Mouse (Mus musculus) left cerebral cortex, adult 2 months (tissue): Measurements from ENCODE around the gene Parp11. TPM values are rescaled to one million over a fixed set of nuclear protein-coding genes. Genes with fewer than 3 reads are reported as not detected.

Source experiments
- DNase-seq, 2 experiments: peaks; one replicate each; pipeline ENCODE4 v3.0.0; 2021 to 2022; ENCODE audit warnings: low spot score in 2 of 2, mixed read lengths in 1 of 2; ENCODE audit errors: extremely low spot score in 1 of 2
- H3K27ac ChIP-seq: fragments of 200-600 bp; 2 replicates; pipeline ENCODE4 v1.8.1; 2022
- H3K4me3 ChIP-seq: fragments of 200-600 bp; 2 replicates; pipeline ENCODE4 v1.8.1; 2022
- CTCF ChIP-seq: fragments of 200-600 bp; IDR thresholded peaks from 2 replicates; pipeline ENCODE4 v1.8.1; 2022; ENCODE audit warnings: antibody characterized with exemption, mild to moderate bottlenecking, moderate library complexity
- intact Hi-C: fragments of 180-260 bp; cut with DNase I; formaldehyde crosslinking; loops from one replicate; pipeline ENCODE4 v1.15.1; 2025
- total RNA-seq, 2 experiments: library from RNA; stranded (reverse); gene quantifications; 2 replicates each; pipeline ENCODE4 v1.2.3; 2021

Gene Parp11
- total RNA-seq, 2 experiments from 2014 or later, result 32.8 to 34.7 TPM

DNA sequence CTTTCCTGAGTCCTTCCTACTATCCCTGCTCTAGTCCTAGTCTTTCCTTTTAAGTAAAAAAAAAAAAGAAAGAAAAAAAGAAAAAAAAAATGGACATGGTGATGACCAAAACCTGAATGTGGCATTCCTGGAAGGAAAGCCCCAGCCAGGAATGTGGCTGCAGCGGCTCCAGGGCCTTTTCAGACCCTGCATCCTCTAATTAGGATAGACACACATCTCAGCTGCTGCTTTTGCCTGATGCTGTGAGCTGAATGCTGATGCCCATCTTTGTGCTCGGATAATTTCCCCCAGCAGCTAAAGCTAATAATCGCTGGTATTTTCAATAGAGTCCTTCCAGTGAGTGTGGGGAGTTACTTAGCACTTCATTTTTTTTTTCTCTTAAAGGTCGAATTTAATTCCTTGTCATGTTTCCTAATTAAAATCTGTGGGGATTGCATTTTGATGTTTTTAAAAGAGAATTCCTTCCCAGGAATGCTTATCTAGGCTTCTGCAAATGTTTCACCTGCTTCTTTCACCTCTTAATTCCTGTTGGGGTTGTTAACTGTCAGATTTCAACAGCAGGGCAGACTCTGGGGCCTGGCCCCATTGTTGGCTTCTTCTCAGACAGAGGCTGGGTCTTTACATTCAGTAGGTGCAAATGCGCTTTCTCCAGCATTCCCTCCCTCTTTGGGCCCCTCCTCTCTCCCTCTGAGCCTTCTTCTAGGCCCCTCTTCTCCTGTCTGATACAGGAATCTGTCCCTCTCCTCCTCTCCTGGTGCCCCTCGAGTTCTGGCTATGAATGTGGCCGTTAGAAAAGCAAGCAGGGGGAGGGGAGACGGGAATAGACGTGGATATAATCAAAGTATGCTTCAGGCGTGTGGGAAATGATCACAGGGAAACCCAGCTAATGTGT is 3.1 kb downstream of the Parp11 start:
- Histone ChIP-seq H3K4me3 (no peak overlapping the region), H3K27ac (no peak overlapping the region)
- intact Hi-C loops, result no loop called here
- TF ChIP-seq CTCF, result no peak
- no peak for DNase-seq

- intact Hi-C loops, result no loop called here
- peak; percentile 91 for DNase-seq
- no peak; the same call in 1 of the 2 replicates for TF ChIP-seq CTCF
- Histone ChIP-seq H3K4me3 (peak overlapping the region; percentile 96), H3K27ac (peak overlapping the region; percentile 96)
Observed at GRCm38 (mm10) chr6:127453407-127454343, 7.0 kb downstream of the Parp11 start.

DNA sequence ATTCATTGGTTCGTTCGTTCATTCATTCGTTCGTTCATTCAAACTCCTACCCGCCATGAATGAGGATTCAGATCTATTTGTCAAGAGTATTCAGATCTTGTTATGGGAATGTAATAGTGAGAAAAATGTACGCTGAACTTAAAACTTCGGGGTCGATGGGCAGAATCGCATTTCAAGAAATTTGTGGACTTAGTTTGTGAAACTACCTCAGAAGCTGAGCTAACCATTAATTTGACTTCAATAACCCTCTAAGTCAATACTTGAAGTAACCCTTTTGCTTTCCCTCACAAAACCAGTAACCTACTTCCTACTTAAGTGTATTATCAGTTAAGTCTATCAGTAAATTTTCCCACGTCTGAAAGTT is 7.7 kb downstream of the Parp11 start:
- intact Hi-C loops, result no loop called here
- DNase-seq, result no peak
- no peak overlapping the region; the same call in 1 of the 2 replicates for H3K27ac ChIP-seq

DNA sequence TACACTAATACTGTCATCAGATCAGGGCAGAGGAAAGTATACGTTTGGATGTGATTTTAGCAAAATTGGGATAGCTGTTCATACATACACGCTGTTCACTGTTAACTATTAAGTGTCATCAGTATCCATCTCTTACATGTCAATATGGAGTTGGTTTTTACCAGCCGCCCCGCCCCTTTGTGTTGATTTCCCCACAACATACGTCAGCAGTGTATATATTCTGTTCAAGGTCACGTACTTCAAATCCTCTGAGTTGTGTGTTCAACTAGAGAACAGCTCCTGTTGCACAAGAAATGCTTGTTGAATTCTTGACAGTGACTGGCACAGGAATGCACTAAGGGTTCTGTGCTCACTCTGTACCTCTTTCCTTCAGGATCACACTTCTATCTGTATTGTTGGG is 8.2 kb downstream of the Parp11 start:
- intact Hi-C loops, result no loop called here
- no peak for DNase-seq
- no peak for TF ChIP-seq CTCF
- H3K4me3 ChIP-seq, result no peak overlapping the region
- no peak overlapping the region for H3K27ac ChIP-seq

More for the DNA sequence above, 7.7 kb downstream of the Parp11 start:
- peak overlapping the region; percentile 96 for H3K4me3 ChIP-seq
- no peak for TF ChIP-seq CTCF

- DNase-seq, result no peak
- intact Hi-C loops, result no loop called here
- Histone ChIP-seq H3K4me3 (no peak overlapping the region), H3K27ac (no peak overlapping the region)
- TF ChIP-seq CTCF, result peak; percentile 34
Observed at GRCm38 (mm10) chr6:127455440-127455839, 8.8 kb downstream of the Parp11 start.

- no peak for TF ChIP-seq CTCF
- Histone ChIP-seq H3K4me3 (no peak overlapping the region), H3K27ac (no peak overlapping the region)
- intact Hi-C loops, result no loop called here
- DNase-seq, result no peak
Observed at GRCm38 (mm10) chr6:127456769-127457168, 10.1 kb downstream of the Parp11 start.

DNA sequence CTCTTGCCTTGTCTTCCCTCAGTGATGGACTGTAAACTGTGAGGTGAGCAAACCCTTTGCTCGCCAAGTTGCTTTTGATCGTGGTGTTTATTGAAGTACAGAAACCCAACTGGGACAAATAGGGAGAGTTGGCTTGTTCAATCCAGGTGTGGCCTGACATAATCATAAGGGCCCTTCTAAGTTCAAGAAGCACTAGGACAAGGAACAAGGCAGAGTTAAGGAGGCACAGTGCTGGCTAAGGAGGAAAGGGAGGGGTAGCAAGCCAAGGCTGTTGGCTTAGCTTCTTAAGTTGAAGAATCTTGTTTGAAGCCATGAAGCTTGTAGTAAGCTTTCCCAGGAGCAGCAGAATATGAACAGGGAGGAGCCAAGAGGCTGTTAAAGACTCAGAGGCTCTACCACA is 13.1 kb downstream of the Parp11 start:
- DNase-seq, result no peak
- TF ChIP-seq CTCF, result no peak
- intact Hi-C loops, result no loop called here
- no peak overlapping the region for H3K4me3 ChIP-seq
- H3K27ac ChIP-seq, result no peak overlapping the region

DNA sequence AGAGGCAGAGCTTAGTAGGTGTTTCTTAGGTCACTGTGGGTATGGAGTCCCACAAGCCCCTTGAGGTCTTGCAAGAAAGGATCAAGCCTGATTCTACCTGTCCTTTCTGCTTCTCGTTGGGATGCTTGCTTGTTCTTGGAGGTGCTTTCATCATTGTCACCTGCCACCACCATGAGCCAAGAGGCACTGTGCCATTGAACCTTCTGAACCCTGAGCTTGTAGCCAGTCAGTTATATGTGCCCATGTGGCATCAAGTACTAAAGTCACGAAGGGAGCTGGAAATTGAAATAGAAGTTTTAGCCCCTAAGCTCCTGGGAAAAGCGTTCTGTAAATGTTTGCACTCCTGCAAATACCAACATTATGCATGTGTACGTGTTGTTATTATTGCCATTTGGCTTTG is 14.9 kb downstream of the Parp11 start:
- intact Hi-C loops, result no loop called here
- DNase-seq, result no peak
- H3K27ac ChIP-seq, result no peak overlapping the region
- H3K4me3 ChIP-seq, result no peak overlapping the region
- no peak for TF ChIP-seq CTCF

GRCm38 (mm10) chr6:127462251-127462650 is 15.6 kb downstream of the Parp11 start:
- no peak for DNase-seq
- intact Hi-C loops, result no loop called here
- H3K27ac ChIP-seq, result no peak overlapping the region
- TF ChIP-seq CTCF, result no peak
- H3K4me3 ChIP-seq, result no peak overlapping the region

- no peak overlapping the region for H3K27ac ChIP-seq
- no peak for DNase-seq
- no peak for TF ChIP-seq CTCF
- intact Hi-C loops, result no loop called here
- no peak overlapping the region for H3K4me3 ChIP-seq
Observed at GRCm38 (mm10) chr6:127463273-127464001, 16.8 kb downstream of the Parp11 start.

- intact Hi-C loops, result no loop called here
- no peak for DNase-seq
- no peak overlapping the region for H3K4me3 ChIP-seq
Observed at GRCm38 (mm10) chr6:127464523-127464922, 17.9 kb downstream of the Parp11 start.

More at GRCm38 (mm10) chr6:127464523-127464922, 17.9 kb downstream of the Parp11 start:
- TF ChIP-seq CTCF, result no peak
- no peak overlapping the region for H3K27ac ChIP-seq
